Mouse (Mus musculus) embryo, embryonic 11.5 days (tissue): ENCODE results near the gene Map4k5.

Experiments
- DNase-seq: peaks from one replicate; pipeline ENCODE4 v3.0.0-alpha.2; 2012; ENCODE audit warnings: low read depth, low spot score

Gene Map4k5

GRCm38 (mm10) chr12:69843531-69844445, 49.2 kb downstream of the Map4k5 start:
- peak; percentile 29 for DNase-seq

GRCm38 (mm10) chr12:69838376-69838775, 54.6 kb downstream of the Map4k5 start:
- DNase-seq = no peak

GRCm38 (mm10) chr12:69833982-69834604, 58.9 kb downstream of the Map4k5 start:
- DNase-seq = no peak

GRCm38 (mm10) chr12:69831239-69831910, 61.6 kb downstream of the Map4k5 start:
- no peak for DNase-seq

- no peak for DNase-seq
These were observed 64.8 kb downstream of the Map4k5 start for GRCm38 (mm10) chr12:69828214-69828613.

- no peak for DNase-seq
These were observed 68.0 kb downstream of the Map4k5 start for GRCm38 (mm10) chr12:69824881-69825597.

- no peak for DNase-seq
These were observed 78.7 kb downstream of the Map4k5 start for GRCm38 (mm10) chr12:69814272-69814671.

GRCm38 (mm10) chr12:69813596-69813995, 79.4 kb downstream of the Map4k5 start:
- no peak for DNase-seq

- DNase-seq = no peak
These were observed 80.0 kb downstream of the Map4k5 start for GRCm38 (mm10) chr12:69812986-69813385.

- DNase-seq = no peak
These were observed 81.0 kb downstream of the Map4k5 start for GRCm38 (mm10) chr12:69811976-69812375.

- DNase-seq = no peak
These were observed 83.6 kb downstream of the Map4k5 start for GRCm38 (mm10) chr12:69809439-69809838.

GRCm38 (mm10) chr12:69807399-69807985, 85.5 kb downstream of the Map4k5 start:
- no peak for DNase-seq

- no peak for DNase-seq
These were observed 87.9 kb downstream of the Map4k5 start for GRCm38 (mm10) chr12:69805148-69805547.

GRCm38 (mm10) chr12:69804393-69805070, 88.5 kb downstream of the Map4k5 start:
- DNase-seq = no peak

GRCm38 (mm10) chr12:69803196-69803595, 89.8 kb downstream of the Map4k5 start:
- DNase-seq = no peak

GRCm38 (mm10) chr12:69800586-69800985, 92.4 kb downstream of the Map4k5 start:
- no peak for DNase-seq

GRCm38 (mm10) chr12:69796311-69796710, 96.7 kb downstream of the Map4k5 start:
- DNase-seq = no peak

GRCm38 (mm10) chr12:69790530-69791505, 102.2 kb downstream of the Map4k5 start, which contains the start of gene Cdkl1:
TSS of gene Cdkl1 (minus strand) at chr12:69791267.
- DNase-seq = peak; percentile 37

- DNase-seq = no peak
These were observed 103.1 kb downstream of the Map4k5 start for GRCm38 (mm10) chr12:69789766-69790529.
